Mouse (Mus musculus) megakaryocyte, embryonic 14.5 days (primary cell): ENCODE measurements around the gene Ccrl2. TPM values are rescaled to one million over a fixed set of nuclear protein-coding genes. Genes with fewer than 3 reads are reported as not detected.
A peak's percentile ranks its signal among the peaks of the same experiment; 100 is the strongest.

Experiments used
- H3K27me3 ChIP-seq: replicated peaks from 2 replicates; pipeline ENCODE3; 2012; ENCODE audit warnings: inconsistent platforms
- H3K36me3 ChIP-seq: replicated peaks from 2 replicates; pipeline ENCODE3; 2012; ENCODE audit warnings: low read length, inconsistent platforms, mixed read lengths
- H3K4me1 ChIP-seq: 2 replicates; pipeline ENCODE4 v1.6.1; 2012; ENCODE audit warnings: inconsistent platforms
- H3K4me3 ChIP-seq: replicated peaks from 2 replicates; pipeline ENCODE3; 2012; ENCODE audit warnings: moderate library complexity, mild to moderate bottlenecking, inconsistent platforms
- H3K9me3 ChIP-seq: 2 replicates; pipeline ENCODE4 v1.6.1; 2012; ENCODE audit warnings: inconsistent platforms
- FLI1 ChIP-seq: IDR thresholded peaks from 2 replicates; pipeline ENCODE4 v1.6.1; 2012; ENCODE audit warnings: low read length, inconsistent platforms, mixed read lengths
- GATA1 ChIP-seq: IDR thresholded peaks from 3 replicates; pipeline ENCODE4 v1.6.1; 2012; ENCODE audit warnings: mixed read lengths, low read length, inconsistent platforms, borderline replicate concordance
- polyA plus RNA-seq: library from polyadenylated mRNA; stranded (reverse); fragments of >175 nt; gene quantifications from 2 replicates; pipeline ENCODE4 v1.2.3, GENCODE M21; 2012; ENCODE audit warnings: low replicate concordance; ENCODE audit not compliant: insufficient read depth

Gene Ccrl2
- polyA plus RNA-seq, 1 experiment = 1.6 TPM

GRCm38 (mm10) chr9:111047266-111047665 lies 10.1 kb downstream of the Ccrl2 start:
- Histone ChIP-seq H3K27me3 (peaks cover 51% of the 10 kb centered on the region), H3K4me3 (no peak overlapping the region), H3K4me1 (peaks cover 58% of the 10 kb centered on the region), H3K9me3 (peaks cover 7% of the 10 kb centered on the region; the same call in 1 of the 2 replicates), H3K36me3 (no peaks in the 10 kb centered on the region)
- TF ChIP-seq GATA1 = no peak
- TF ChIP-seq FLI1 = no peak

- H3K27me3 ChIP-seq = peaks cover 53% of the 10 kb centered on the region
- H3K4me1 ChIP-seq = peaks cover 53% of the 10 kb centered on the region
- TF ChIP-seq FLI1 (peak; percentile 88), GATA1 (no peak)
- peaks cover 7% of the 10 kb centered on the region; the same call in 1 of the 2 replicates for H3K9me3 ChIP-seq
- H3K4me3 ChIP-seq = no peak overlapping the region
- H3K36me3 ChIP-seq = no peaks in the 10 kb centered on the region
Observed at GRCm38 (mm10) chr9:111046222-111046621, 11.1 kb downstream of the Ccrl2 start.

GRCm38 (mm10) chr9:111042266-111042665 lies 15.1 kb downstream of the Ccrl2 start:
- no peak overlapping the region for H3K4me3 ChIP-seq
- H3K36me3 ChIP-seq = no peaks in the 10 kb centered on the region
- H3K9me3 ChIP-seq = peaks cover 11% of the 10 kb centered on the region; the same call in 1 of the 2 replicates
- peaks cover 55% of the 10 kb centered on the region for H3K27me3 ChIP-seq
- TF ChIP-seq FLI1 (no peak), GATA1 (no peak)
- H3K4me1 ChIP-seq = peaks cover 26% of the 10 kb centered on the region

- Histone ChIP-seq H3K27me3 (peaks cover 67% of the 10 kb centered on the region), H3K4me1 (peaks cover 8% of the 10 kb centered on the region), H3K9me3 (peaks cover 11% of the 10 kb centered on the region; the same call in 1 of the 2 replicates), H3K4me3 (no peak overlapping the region), H3K36me3 (no peaks in the 10 kb centered on the region)
- TF ChIP-seq GATA1 (no peak), FLI1 (no peak)
Observed at GRCm38 (mm10) chr9:111039966-111040365, 17.4 kb downstream of the Ccrl2 start.

GRCm38 (mm10) chr9:111033717-111034116 lies 23.6 kb downstream of the Ccrl2 start:
- no peaks in the 10 kb centered on the region for H3K4me1 ChIP-seq
- H3K9me3 ChIP-seq = peaks cover 12% of the 10 kb centered on the region; the same call in 1 of the 2 replicates
- H3K4me3 ChIP-seq = no peak overlapping the region
- H3K36me3 ChIP-seq = no peaks in the 10 kb centered on the region
- TF ChIP-seq FLI1 (no peak), GATA1 (no peak)
- H3K27me3 ChIP-seq = peaks cover 40% of the 10 kb centered on the region

GRCm38 (mm10) chr9:111026791-111027190 lies 30.5 kb downstream of the Ccrl2 start:
- Histone ChIP-seq H3K27me3 (peaks cover 71% of the 10 kb centered on the region), H3K36me3 (no peaks in the 10 kb centered on the region), H3K4me3 (no peak overlapping the region), H3K4me1 (peaks cover 11% of the 10 kb centered on the region), H3K9me3 (peaks cover 15% of the 10 kb centered on the region)
- TF ChIP-seq FLI1 = no peak
- TF ChIP-seq GATA1 = no peak

- H3K36me3 ChIP-seq = no peaks in the 10 kb centered on the region
- peaks cover 4% of the 10 kb centered on the region for H3K9me3 ChIP-seq
- peaks cover 18% of the 10 kb centered on the region for H3K4me1 ChIP-seq
- H3K4me3 ChIP-seq = no peak within 1 kb of the TSS
- peaks cover 49% of the 10 kb centered on the region for H3K27me3 ChIP-seq
- no peak for TF ChIP-seq GATA1
- no peak for TF ChIP-seq FLI1
Observed at GRCm38 (mm10) chr9:111019022-111019421, 38.3 kb downstream of the Ccrl2 start, which contains the start of gene Ltf. Gene Ltf, plus strand, starts transcription at chr9:111019271.

- no peaks in the 10 kb centered on the region; the same call in 1 of the 2 replicates for H3K9me3 ChIP-seq
- H3K27me3 ChIP-seq = peaks cover 45% of the 10 kb centered on the region
- no peak overlapping the region for H3K4me3 ChIP-seq
- no peaks in the 10 kb centered on the region for H3K36me3 ChIP-seq
- H3K4me1 ChIP-seq = peaks cover 25% of the 10 kb centered on the region
- TF ChIP-seq GATA1 (no peak), FLI1 (no peak)
Observed at GRCm38 (mm10) chr9:111015658-111016057, 41.7 kb downstream of the Ccrl2 start.

- TF ChIP-seq GATA1 (no peak), FLI1 (no peak)
- H3K36me3 ChIP-seq = no peaks in the 10 kb centered on the region
- H3K27me3 ChIP-seq = peaks cover 53% of the 10 kb centered on the region
- H3K4me3 ChIP-seq = no peak overlapping the region
- H3K4me1 ChIP-seq = peaks cover 17% of the 10 kb centered on the region
- no peaks in the 10 kb centered on the region; the same call in 1 of the 2 replicates for H3K9me3 ChIP-seq
Observed at GRCm38 (mm10) chr9:111012041-111012440, 45.3 kb downstream of the Ccrl2 start.

GRCm38 (mm10) chr9:111011550-111011949 lies 45.8 kb downstream of the Ccrl2 start:
- H3K36me3 ChIP-seq = no peaks in the 10 kb centered on the region
- peaks cover 57% of the 10 kb centered on the region for H3K27me3 ChIP-seq
- TF ChIP-seq GATA1 (no peak), FLI1 (no peak)

More at GRCm38 (mm10) chr9:111011550-111011949, 45.8 kb downstream of the Ccrl2 start:
- Histone ChIP-seq H3K4me1 (peaks cover 17% of the 10 kb centered on the region), H3K9me3 (no peaks in the 10 kb centered on the region; the same call in 1 of the 2 replicates), H3K4me3 (no peak overlapping the region)
